Mouse (Mus musculus) G1E (cell line): ENCODE measurements at regions not wholly inside any gene's neighbourhood (a gene's known extent, or its start where the extent isn't known, plus 50 kb on each side); places are given as distances from the start of the nearest gene placed in this dataset.

ENCODE experiments used
- CTCF ChIP-seq: IDR thresholded peaks from 2 replicates; pipeline ENCODE4 v1.5.1; 2012; ENCODE audit warnings: low read depth, low read length, inconsistent platforms, mixed read lengths
- GATA1 ChIP-seq: IDR thresholded peaks from 2 replicates; pipeline ENCODE4 v1.6.1; 2012; ENCODE audit warnings: borderline replicate concordance, low read length, inconsistent platforms, mixed read lengths
- POLR2AphosphoS5 ChIP-seq: IDR thresholded peaks from 2 replicates; pipeline ENCODE4 v1.6.1; 2012; ENCODE audit warnings: low read depth, low read length, inconsistent platforms; ENCODE audit not compliant: insufficient replicate concordance
- TAL1 ChIP-seq: conservative IDR thresholded peaks from 2 replicates; pipeline ENCODE4 v1.6.1; 2012; ENCODE audit warnings: low read depth, low read length, inconsistent platforms, mixed read lengths

DNA sequence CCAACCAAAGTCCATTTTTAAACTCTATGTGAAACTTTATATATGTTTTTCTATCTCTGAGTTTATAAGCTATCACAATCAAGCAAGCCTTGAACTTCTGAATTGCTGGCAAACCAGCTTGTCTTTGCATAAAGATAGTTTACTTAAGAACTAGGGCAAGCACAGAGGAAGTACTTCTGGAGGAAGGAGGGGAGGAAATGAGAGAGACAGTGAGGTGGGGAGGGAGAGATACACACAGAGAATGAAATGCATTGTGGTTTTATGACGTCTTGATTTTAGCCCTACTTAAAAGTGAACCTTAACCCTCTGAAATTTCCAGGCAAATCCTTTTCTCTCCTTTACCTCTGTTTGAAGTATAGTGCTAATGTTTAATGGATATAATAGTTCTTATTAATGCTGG lies 421.0 kb downstream of the Hs3st1 start:
- no peak for TF ChIP-seq CTCF
- no peak for TF ChIP-seq POLR2AphosphoS5
- no peak for TF ChIP-seq GATA1
- TF ChIP-seq TAL1, result no peak
